Mouse (Mus musculus) liver, embryonic 14.5 days (tissue): Measurements from ENCODE around the gene Tekt3.

Experiments
- CTCF ChIP-seq: IDR thresholded peaks from 2 replicates; pipeline ENCODE4 v1.5.1; 2016; ENCODE audit warnings: antibody characterized with exemption, low read depth, control low read depth
- EP300 ChIP-seq: IDR thresholded peaks from 2 replicates; pipeline ENCODE4 v1.6.1; 2016; ENCODE audit warnings: antibody characterized with exemption, low read depth

DNA sequence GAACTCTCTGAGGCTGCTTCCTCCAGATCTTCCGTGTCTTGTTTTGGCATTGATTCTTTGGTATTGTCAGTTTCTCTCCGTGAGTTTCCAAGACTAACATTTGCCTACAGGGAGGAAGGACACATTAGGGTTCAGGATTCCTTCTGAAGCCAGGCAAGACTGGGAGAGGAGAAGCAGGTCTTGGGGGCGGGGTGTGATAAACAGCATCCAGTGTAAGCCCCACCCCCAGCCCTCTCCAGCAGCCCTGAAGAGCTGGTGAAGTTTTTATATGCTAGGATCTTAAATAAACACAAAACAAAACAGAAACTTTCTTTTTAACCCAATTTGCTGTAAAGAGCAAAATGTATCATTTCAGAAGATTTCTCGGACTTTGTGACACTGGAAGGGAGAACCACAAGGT is 28.8 kb downstream of the Tekt3 start:
- TF ChIP-seq CTCF (no peak), EP300 (no peak)
